Mouse (Mus musculus) small intestine, adult 2 months (tissue): ENCODE results near the gene Mcu. TPM values are rescaled to one million over a fixed set of nuclear protein-coding genes. Genes with fewer than 3 reads are reported as not detected.
A peak's percentile ranks its signal among the peaks of the same experiment; 100 is the strongest.

ENCODE experiments used
- H3K27ac ChIP-seq: fragments of 200-500 bp; 2 replicates; pipeline ENCODE4 v1.5.1; 2012; ENCODE audit warnings: low read depth, low read length, control low read depth, inconsistent platforms; ENCODE audit not compliant: insufficient read depth
- H3K27me3 ChIP-seq: fragments of 200-500 bp; 2 replicates; pipeline ENCODE4 v1.6.1; 2012; ENCODE audit warnings: mild to moderate bottlenecking, moderate library complexity, low read length, inconsistent platforms; ENCODE audit not compliant: control insufficient read depth, insufficient read depth
- H3K36me3 ChIP-seq: fragments of 200-500 bp; 2 replicates; pipeline ENCODE4 v1.6.1; 2012; ENCODE audit warnings: mild to moderate bottlenecking, low read length, control low read depth, inconsistent platforms; ENCODE audit not compliant: control insufficient read depth, insufficient read depth
- H3K4me1 ChIP-seq: fragments of 200-500 bp; 2 replicates; pipeline ENCODE4 v1.6.1; 2012; ENCODE audit warnings: low read length, inconsistent platforms, mixed read lengths; ENCODE audit not compliant: control insufficient read depth, insufficient read depth, insufficient read length
- H3K4me3 ChIP-seq: fragments of 200-500 bp; 2 replicates; pipeline ENCODE4 v1.5.1; 2012; ENCODE audit warnings: low read depth, mild to moderate bottlenecking, control low read depth, inconsistent platforms, low read length, moderate library complexity
- CTCF ChIP-seq: fragments of 200-500 bp; IDR thresholded peaks from 2 replicates; pipeline ENCODE4 v1.5.1; 2012; ENCODE audit warnings: low read depth, mild to moderate bottlenecking, control low read depth, inconsistent platforms, low read length, moderate library complexity, mixed read lengths; ENCODE audit not compliant: insufficient replicate concordance, insufficient read length; ENCODE audit errors: extremely low read depth
- POLR2A ChIP-seq: fragments of 200-500 bp; IDR thresholded peaks from 2 replicates; pipeline ENCODE4 v1.6.1; 2012; ENCODE audit warnings: low read depth, mild to moderate bottlenecking, control low read depth, inconsistent platforms, low read length, moderate library complexity
- WGBS: fragments of 180-500 bp; shearing (Covaris S2); methylation state at CpG from one replicate; pipeline ENCODE4 v1.1.7; 2018; 5-methylcytosine and 5-hydroxymethylcytosine counted together
- polyA plus RNA-seq: library from polyadenylated mRNA; depleted of rRNA; stranded (reverse); fragments of >200 nt; gene quantifications from 2 replicates; pipeline ENCODE4 v1.2.3, GENCODE M21; 2012; rRNA removed

The Mcu gene
- polyA plus RNA-seq, 1 experiment, result 87.5 TPM

GRCm38 (mm10) chr10:59416623-59417022 lies 199.9 kb downstream of the Mcu start:
- TF ChIP-seq POLR2A (no peak), CTCF (no peak)
- Histone ChIP-seq H3K27me3 (no peaks in the 10 kb centered on the region), H3K4me3 (no peak overlapping the region), H3K4me1 (no peaks in the 10 kb centered on the region), H3K27ac (no peak overlapping the region), H3K36me3 (peaks cover 26% of the 10 kb centered on the region)
- WGBS, result 82% methylated on average over 3 of the region's 3 CpGs

- H3K27me3 ChIP-seq, result no peaks in the 10 kb centered on the region
- H3K4me3 ChIP-seq, result no peak overlapping the region
- WGBS, result 94% methylated on average over 4 of the region's 4 CpGs
- no peak overlapping the region for H3K27ac ChIP-seq
- no peaks in the 10 kb centered on the region for H3K4me1 ChIP-seq
- peaks cover 19% of the 10 kb centered on the region for H3K36me3 ChIP-seq
- TF ChIP-seq CTCF, result peak; percentile 19; the same call in 1 of the 2 replicates
- no peak for TF ChIP-seq POLR2A
These were observed 202.8 kb downstream of the Mcu start for GRCm38 (mm10) chr10:59413711-59414110.

GRCm38 (mm10) chr10:59410264-59410663 lies 206.2 kb downstream of the Mcu start:
- H3K27ac ChIP-seq, result no peak overlapping the region
- H3K4me1 ChIP-seq, result peaks cover 4% of the 10 kb centered on the region
- no peaks in the 10 kb centered on the region for H3K27me3 ChIP-seq
- no peak overlapping the region for H3K4me3 ChIP-seq
- WGBS, result 87% methylated on average over 12 of the region's 12 CpGs
- TF ChIP-seq CTCF (no peak), POLR2A (no peak)
- peaks cover 13% of the 10 kb centered on the region for H3K36me3 ChIP-seq

GRCm38 (mm10) chr10:59408499-59408898 lies 208.0 kb downstream of the Mcu start:
- H3K36me3 ChIP-seq, result peaks cover 9% of the 10 kb centered on the region
- no peak overlapping the region for H3K4me3 ChIP-seq
- no peak for TF ChIP-seq POLR2A
- no peak for TF ChIP-seq CTCF
- H3K27me3 ChIP-seq, result no peaks in the 10 kb centered on the region
- WGBS, result 33% methylated on average over 6 of the region's 6 CpGs
- H3K27ac ChIP-seq, result no peak overlapping the region
- peaks cover 4% of the 10 kb centered on the region for H3K4me1 ChIP-seq

- 38% methylated on average over 10 of the region's 10 CpGs for WGBS
- peak overlapping the region; percentile 89 for H3K27ac ChIP-seq
- H3K4me3 ChIP-seq, result peak overlapping the region; percentile 77
- TF ChIP-seq CTCF (no peak), POLR2A (no peak)
- H3K4me1 ChIP-seq, result peaks cover 4% of the 10 kb centered on the region
- H3K27me3 ChIP-seq, result no peaks in the 10 kb centered on the region
- H3K36me3 ChIP-seq, result peaks cover 3% of the 10 kb centered on the region; the same call in 1 of the 2 replicates
These were observed 212.7 kb downstream of the Mcu start for GRCm38 (mm10) chr10:59403793-59404149.

- Histone ChIP-seq H3K27ac (peak within 1 kb of the TSS; percentile 89), H3K4me1 (peaks cover 4% of the 10 kb centered on the region), H3K27me3 (no peaks in the 10 kb centered on the region), H3K36me3 (peaks cover 3% of the 10 kb centered on the region; the same call in 1 of the 2 replicates), H3K4me3 (peak within 1 kb of the TSS; percentile 77)
- 32% methylated on average over 21 of the region's 21 CpGs for WGBS
- TF ChIP-seq POLR2A (peak; percentile 83), CTCF (no peak)
These were observed 213.3 kb downstream of the Mcu start, which contains the start of gene Pla2g12b for GRCm38 (mm10) chr10:59402899-59403792. TSS of gene Pla2g12b (plus strand) at chr10:59403660.

Other genes starting within 250 kb of the Mcu start
- gene Gm10273, start 221.1 kb downstream of the Mcu start, polyA plus RNA-seq, result 0.38 and 1.1 TPM in 2 replicates
- gene Pla2g12b, start 213.0 kb downstream of the Mcu start, polyA plus RNA-seq, result 31.3 and 92.7 TPM in 2 replicates
- gene Oit3, start 174.9 kb downstream of the Mcu start, polyA plus RNA-seq, result 0.24 and 0.72 TPM in 2 replicates
- not detected in 2 replicates for gene Gm10322, start 629 bp downstream of the Mcu start, polyA plus RNA-seq
- gene Micu1, start 85.8 kb upstream of the Mcu start, polyA plus RNA-seq, result 71.1 and 134 TPM in 2 replicates